In genomic region chr2:172207003-172207402, GRCm38 (mm10) we compare ENCODE assay signal across 9 mouse cellular contexts. TPM values are rescaled to one million over a fixed set of nuclear protein-coding genes. Genes with fewer than 3 reads are reported as not detected.
DNase-seq lines count a peak whose midpoint lies in the region; TF ChIP-seq lines count a peak whose summit lies in the region.
"Had no signal": no experiment of that assay in that cellular context is flagged by ENCODE, and none has a peak within 500 bp of the region (broad histone marks: within the 10 kb centered on the region; RNA-seq: fewer than 3 reads in every experiment).

No protein-coding gene starts in this region.

- DNase-seq in 3T3-L1 (ENCODE audit: low read depth, low spot score), result peak; percentile 68
- peak; percentile 41 for DNase-seq in adipocyte (ENCODE audit: low spot score)
- peak; percentile 85 for DNase-seq in gastrocnemius, postnatal 10 days
- peak; percentile 52 to 87 for DNase-seq in kidney, postnatal 25 days
- peak; percentile 6 for DNase-seq in liver, adult 2 months (ENCODE audit: extremely low read depth, low read depth, low spot score)
- DNase-seq in urinary bladder, adult 18-20 months (ENCODE audit: low spot score in 2 of 2), result peak; percentile 60 to 61

- H3K27ac ChIP-seq in cortical plate, adult 2 months (ENCODE audit: insufficient read depth, low read length), result no peak overlapping the region
- no peak overlapping the region for H3K27ac ChIP-seq in liver, adult 2 months (replicated peaks; ENCODE audit: insufficient read depth, low read depth, low read length)
- H3K27ac ChIP-seq in olfactory bulb, adult 2 months (ENCODE audit: insufficient read depth, low read depth, low read length), result no peak overlapping the region

- peak; percentile 90 for TF ChIP-seq CTCF in cortical plate, adult 2 months (IDR thresholded peaks at IDR 0.05; ENCODE audit: extremely low read depth, insufficient read depth, low read length)
- peak; percentile 91 for TF ChIP-seq CTCF in liver, adult 2 months (IDR thresholded peaks at IDR 0.05; ENCODE audit: low read depth, low read length)
- TF ChIP-seq CTCF in olfactory bulb, adult 2 months (IDR thresholded peaks at IDR 0.05; ENCODE audit: insufficient read depth, low read depth, low read length), result peak; percentile 80

- WGBS in liver, adult 2 months, result 11% methylated on average over 11 of the region's 11 CpGs
- 4% methylated on average over 11 of the region's 11 CpGs for WGBS in olfactory bulb, adult 2 months

- no peak overlapping the region for H3K4me3 ChIP-seq in cortical plate, adult 2 months (ENCODE audit: insufficient read depth, low read length)
- no peak overlapping the region for H3K4me3 ChIP-seq in liver, adult 2 months (ENCODE audit: insufficient read depth, low read depth, low read length)
- H3K4me3 ChIP-seq in olfactory bulb, adult 2 months (ENCODE audit: insufficient read depth, low read depth, low read length), result no peak overlapping the region

- H3K27me3 ChIP-seq in liver, adult 2 months (ENCODE audit: control insufficient read depth, insufficient read depth, low read length), result no peaks in the 10 kb centered on the region

- no peaks in the 10 kb centered on the region for H3K4me1 ChIP-seq in cortical plate, adult 2 months (ENCODE audit: control insufficient read depth, insufficient read depth, low read length)
- H3K4me1 ChIP-seq in liver, adult 2 months (ENCODE audit: control insufficient read depth, insufficient read depth, low read length), result no peaks in the 10 kb centered on the region
- H3K4me1 ChIP-seq in olfactory bulb, adult 2 months (ENCODE audit: control insufficient read depth, insufficient read depth, low read length), result no peaks in the 10 kb centered on the region

- H3K9ac ChIP-seq in liver, adult 2 months (ENCODE audit: low read depth, low read length), result no peak overlapping the region

- no peaks in the 10 kb centered on the region for H3K36me3 ChIP-seq in liver, adult 2 months (ENCODE audit: control insufficient read depth, insufficient read depth, low read length)

- no peaks in the 10 kb centered on the region for H3K79me2 ChIP-seq in liver, adult 2 months (ENCODE audit: control insufficient read depth, insufficient read depth, low read length)

- no peak for TF ChIP-seq POLR2A in cortical plate, adult 2 months (IDR thresholded peaks at IDR 0.05; ENCODE audit: extremely low read depth, insufficient read depth, low read length)
- TF ChIP-seq POLR2A in liver, adult 2 months (IDR thresholded peaks at IDR 0.05; ENCODE audit: extremely low read depth, insufficient read depth, low read length), result no peak
- TF ChIP-seq POLR2A in olfactory bulb, adult 2 months (IDR thresholded peaks at IDR 0.05; ENCODE audit: insufficient read depth, low read depth, low read length), result no peak

RNA-seq across cellular contexts. Expression of gene Mc3r, which starts 41.3 kb away (rescaled TPM):
- 0.04 and 0.08 TPM in 2 replicates for polyA plus RNA-seq in cortical plate, adult 2 months (2012; rRNA removed)
- total RNA-seq in gastrocnemius, postnatal 10 days (2021), result not detected
- not detected in 2 replicates for total RNA-seq in liver, adult 2 months (2014; rRNA removed)
- polyA plus RNA-seq in liver, adult 2 months (2012; rRNA removed), result not detected in 2 replicates
- polyA plus RNA-seq in olfactory bulb, adult 2 months (2012; ENCODE audit: insufficient read depth, insufficient read length, low replicate concordance, missing spikeins), result not detected in 2 replicates
- total RNA-seq: neutrophil, adult 5-6 weeks had no signal

Comparison
In these comparisons a context has a peak if more than half of its experiments do, and no peak if none do; other contexts are left out.
1. DNase-seq: peak in every context shown above with its lines; median percentile 85 in gastrocnemius, postnatal 10 days; 70 in kidney, postnatal 25 days; 68 in 3T3-L1; 60 in urinary bladder, adult 18-20 months; 41 in adipocyte; 6 in liver, adult 2 months.